In genomic region chr8:123117127-123117731, GRCm38 (mm10) we compare ENCODE assay signal across 8 mouse cellular contexts. TPM values are rescaled to one million over a fixed set of nuclear protein-coding genes. Genes with fewer than 3 reads are reported as not detected.
A peak's percentile ranks its signal among the peaks of the same experiment; 100 is the strongest.
DNase-seq lines count a peak whose midpoint lies in the region; ATAC-seq and TF ChIP-seq lines count a peak whose summit lies in the region.

Cpne7 (plus strand) TSS chr8:123117374.

- no peaks in the 10 kb centered on the region for H3K9me3 ChIP-seq in kidney, postnatal 0 days (replicated peaks; ENCODE audit: low read length)
- H3K9me3 ChIP-seq in MEL (replicated peaks; ENCODE audit: insufficient read depth, low read length) = no peaks in the 10 kb centered on the region
- H3K9me3 ChIP-seq in forebrain, embryonic 15.5 days = no peaks in the 10 kb centered on the region
- H3K9me3 ChIP-seq in neural tube, embryonic 13.5 days = no peaks in the 10 kb centered on the region

- WGBS in kidney, postnatal 0 days = under 1% methylated on average over 51 of the region's 51 CpGs
- under 1% methylated on average over 50 of the region's 51 CpGs for WGBS in forebrain, embryonic 15.5 days
- WGBS in neural tube, embryonic 13.5 days = under 1% methylated on average over 50 of the region's 51 CpGs

- TF ChIP-seq RAD21 in MEL (IDR thresholded peaks at IDR 0.05; ENCODE audit: low read depth, low read length) = no peak

- H3K27me3 ChIP-seq in kidney, postnatal 0 days (ENCODE audit: insufficient read depth, low read length) = peaks cover 24% of the 10 kb centered on the region
- H3K27me3 ChIP-seq in MEL (ENCODE audit: control insufficient read depth in 1 of 2, insufficient read depth in 2 of 2, low read length in 2 of 2) = no peaks in the 10 kb centered on the region
- H3K27me3 ChIP-seq in forebrain, embryonic 15.5 days = peaks cover 37% of the 10 kb centered on the region
- peaks cover 66% of the 10 kb centered on the region for H3K27me3 ChIP-seq in neural tube, embryonic 13.5 days

- peak within 1 kb of the TSS; percentile 2; the same call in 1 of the 2 replicates for H3K9ac ChIP-seq in kidney, postnatal 0 days (ENCODE audit: low read depth, low read length)
- peak within 1 kb of the TSS; percentile 21 for H3K9ac ChIP-seq in MEL (ENCODE audit: control insufficient read depth, low read depth, low read length, poor library complexity, severe bottlenecking)
- H3K9ac ChIP-seq in forebrain, embryonic 15.5 days (replicated peaks) = peak within 1 kb of the TSS; percentile 47
- H3K9ac ChIP-seq in neural tube, embryonic 13.5 days = peak within 1 kb of the TSS; percentile 70

- H3K4me2 ChIP-seq in kidney, postnatal 0 days (ENCODE audit: low read length) = peak within 1 kb of the TSS; percentile 66
- peak within 1 kb of the TSS; percentile 73 for H3K4me2 ChIP-seq in forebrain, embryonic 15.5 days (replicated peaks)
- H3K4me2 ChIP-seq in neural tube, embryonic 13.5 days = peak within 1 kb of the TSS; percentile 70

- H3K4me3 ChIP-seq in kidney, postnatal 0 days (replicated peaks; ENCODE audit: low read depth, low read length) = peak within 1 kb of the TSS; percentile 45
- H3K4me3 ChIP-seq in MEL (ENCODE audit: control insufficient read depth in 1 of 2, insufficient read depth in 1 of 2, low read depth in 2 of 2, low read length in 2 of 2) = peak within 1 kb of the TSS; percentile 49 to 85
- H3K4me3 ChIP-seq in forebrain, embryonic 15.5 days = peak within 1 kb of the TSS; percentile 43
- peak within 1 kb of the TSS; percentile 43 for H3K4me3 ChIP-seq in neural tube, embryonic 13.5 days

- H3K27ac ChIP-seq in kidney, postnatal 0 days = no peak within 1 kb of the TSS
- H3K27ac ChIP-seq in MEL (ENCODE audit: control insufficient read depth, low read depth, low read length) = no peak within 1 kb of the TSS
- H3K27ac ChIP-seq in forebrain, embryonic 15.5 days (replicated peaks) = no peak within 1 kb of the TSS
- no peak within 1 kb of the TSS for H3K27ac ChIP-seq in neural tube, embryonic 13.5 days (replicated peaks)

- no peak; the same call in 1 of the 2 replicates for ATAC-seq in kidney, postnatal 0 days (replicated peaks; ENCODE audit: low FRiP score, low read depth)
- ATAC-seq in forebrain, embryonic 15.5 days (replicated peaks) = no peak
- ATAC-seq in neural tube, embryonic 13.5 days (ENCODE audit: low read depth) = peak; percentile 47; the same call in 1 of the 2 replicates

- peaks cover 16% of the 10 kb centered on the region for H3K4me1 ChIP-seq in kidney, postnatal 0 days (replicated peaks; ENCODE audit: insufficient read depth, low read length)
- H3K4me1 ChIP-seq in MEL (ENCODE audit: control insufficient read depth in 1 of 2, insufficient read depth in 2 of 2, low read length in 2 of 2) = peaks cover 22 to 40% of the 10 kb centered on the region in 2 experiments
- H3K4me1 ChIP-seq in forebrain, embryonic 15.5 days = peaks cover 17% of the 10 kb centered on the region
- H3K4me1 ChIP-seq in neural tube, embryonic 13.5 days (replicated peaks) = peaks cover 18% of the 10 kb centered on the region

- TF ChIP-seq EP300 in MEL (IDR thresholded peaks at IDR 0.05; ENCODE audit: low read depth in 1 of 2, low read length in 2 of 2) = peak in 1 of 2 experiments; percentile 44; a peak in 3 of 4 replicates

- no peak for DNase-seq in kidney, postnatal 0 days (ENCODE audit: low spot score)
- DNase-seq in kidney, adult 11 months = no peak
- peak; percentile 57 for DNase-seq in MEL (ENCODE audit: low read depth, low spot score)
- no peak for DNase-seq in left cerebral cortex, postnatal 4 days
- DNase-seq in ovary, postnatal 36 days (ENCODE audit: low spot score) = no peak
- DNase-seq in adrenal gland, adult 2 months = no peak

- TF ChIP-seq POLR2A in MEL (IDR thresholded peaks at IDR 0.05; ENCODE audit: control insufficient read depth in 1 of 2, insufficient read depth in 1 of 2, low read depth in 1 of 2, low read length in 2 of 2, poor library complexity in 1 of 2) = no peak

- no peaks in the 10 kb centered on the region for H3K36me3 ChIP-seq in kidney, postnatal 0 days (ENCODE audit: insufficient read depth, low read length)
- peaks cover 0 to 23% of the 10 kb centered on the region in 2 experiments; a peak in 2 of 4 replicates for H3K36me3 ChIP-seq in MEL (ENCODE audit: control insufficient read depth in 1 of 2, insufficient read depth in 2 of 2, low read length in 2 of 2)
- no peaks in the 10 kb centered on the region for H3K36me3 ChIP-seq in forebrain, embryonic 15.5 days
- H3K36me3 ChIP-seq in neural tube, embryonic 13.5 days = no peaks in the 10 kb centered on the region

- intact Hi-C loops in left cerebral cortex, postnatal 4 days (cut with DNase I) = no loop called here

- no peak for TF ChIP-seq CTCF in kidney, postnatal 0 days (IDR thresholded peaks at IDR 0.05; ENCODE audit: low read depth)
- TF ChIP-seq CTCF in MEL (IDR thresholded peaks at IDR 0.05 in 2 of 3, conservative IDR thresholded peaks at IDR 0.05 in 1 of 3; ENCODE audit: control insufficient read depth in 1 of 3, insufficient read depth in 1 of 3, low read depth in 2 of 3, low read length in 3 of 3, poor library complexity in 1 of 3, severe bottlenecking in 1 of 3) = no peak

- H3K79me2 ChIP-seq in MEL (ENCODE audit: control insufficient read depth, insufficient read depth, low read length, poor library complexity) = no peaks in the 10 kb centered on the region

TF ChIP-seq in MEL, 35 proteins besides CTCF, POLR2A, EP300 and RAD21:
- TF ChIP-seq TCF12 (IDR thresholded peaks at IDR 0.05; ENCODE audit: low read depth, low read length) (peak; percentile 57), SIN3A (IDR thresholded peaks at IDR 0.05; ENCODE audit: low read length) (peak; percentile 31; the same call in 1 of the 2 replicates), TAL1 (IDR thresholded peaks at IDR 0.05; ENCODE audit: low read length) (peak; percentile 56), ETS1 (IDR thresholded peaks at IDR 0.05; ENCODE audit: low read depth, low read length) (no peak)

RNA-seq across cellular contexts. Expression of gene Cpne7, which starts in this region (rescaled TPM):
- polyA plus RNA-seq in kidney, postnatal 0 days (2015; fragmentation: Nextera tagmentation; extraction: Ambion mirVana) = 2.3 and 3.3 TPM in 2 replicates
- 2.2 and 3.5 TPM in 2 replicates for total RNA-seq in MEL (2012; rRNA removed)
- polyA plus RNA-seq in MEL (2012; ENCODE audit: insufficient read depth in 1 of 2, insufficient read length in 2 of 2, low read depth in 1 of 2, low replicate concordance in 2 of 2, missing spikeins in 1 of 2) = 1 to 10 TPM in 1 of 2 experiments, not detected in 1; 4.5 TPM
- 2.5 and 3.2 TPM in 2 replicates for polyA plus RNA-seq in forebrain, embryonic 15.5 days (2015; fragmentation: Nextera tagmentation; extraction: Ambion mirVana)
- total RNA-seq in left cerebral cortex, postnatal 4 days (2021) = 10 to 100 TPM; 39.2 to 59.4 TPM
- polyA plus RNA-seq in neural tube, embryonic 13.5 days (2015; fragmentation: Nextera tagmentation; extraction: Ambion mirVana) = 0.68 and 1.1 TPM in 2 replicates
- total RNA-seq in adrenal gland, adult 2 months (2021) = 1 to 10 TPM; 3.8 to 5.7 TPM
- polyA plus RNA-seq in adrenal gland, adult 2 months (2012; rRNA removed) = 5.1 and 6.1 TPM in 2 replicates

Comparison
In these comparisons a context has a peak if more than half of its experiments do, and no peak if none do; other contexts are left out.
1. H3K9ac ChIP-seq: peak in every context shown above with its lines; median percentile 70 in neural tube, embryonic 13.5 days; 47 in forebrain, embryonic 15.5 days; 21 in MEL; 2 in kidney, postnatal 0 days.